Mouse (Mus musculus) T-helper 2 cell (primary cell): ENCODE measurements at regions not wholly inside any gene's neighbourhood (a gene's known extent, or its start where the extent isn't known, plus 50 kb on each side); places are given as distances from the start of the nearest gene placed in this dataset.

Experiments used
- in situ Hi-C: fragments of 300-600 bp; cut with MboI, MseI; formaldehyde crosslinking; loops from one replicate; pipeline ENCODE4 v1.15.1; 2025; ENCODE audit warnings: high pct_unique_total_duplicates

- in situ Hi-C loops, result loop anchor here (25.0 kb wide), 1 partner anchor 229 kb away; no protein-coding TSS in a partner anchor
Observed at GRCm38 (mm10) chr7:59891363-59891762, 113.5 kb downstream of the Snurf start.

DNA sequence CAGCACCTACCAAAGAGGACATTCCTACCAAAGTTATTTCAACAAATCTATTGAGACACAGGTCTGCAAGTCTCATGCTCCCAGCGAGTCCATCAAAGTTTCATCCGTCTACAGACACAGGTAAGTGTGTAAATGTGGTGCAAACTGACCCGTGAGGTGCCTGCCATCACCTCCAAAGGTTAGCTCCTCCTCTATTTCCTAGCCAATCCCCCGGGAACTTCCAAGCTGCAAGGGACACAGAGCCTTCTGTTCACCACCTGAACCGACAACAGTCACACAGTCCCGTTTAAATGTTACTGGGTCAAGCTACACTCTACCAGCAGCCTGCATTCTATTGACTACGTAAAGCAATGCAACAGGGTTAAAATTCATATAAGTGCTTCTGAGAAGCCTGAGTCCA is 146.4 kb downstream of the Snurf start:
- in situ Hi-C loops, result loop anchor here (25.0 kb wide), 1 partner anchor 446 kb away; no protein-coding TSS in a partner anchor
